Mouse (Mus musculus) C2C12 (cell line): ENCODE results near the gene Gabpb1.

Source experiments
- CEBPB ChIP-seq: IDR thresholded peaks from one replicate; pipeline ENCODE4 v1.6.1; 2011; ENCODE audit warnings: low read depth, mild to moderate bottlenecking, control low read depth, moderate library complexity
- CTCF ChIP-seq: IDR thresholded peaks from one replicate; pipeline ENCODE4 v1.5.1; 2011; ENCODE audit not compliant: control insufficient read depth, insufficient read depth, insufficient read length
- MYOD1 ChIP-seq: IDR thresholded peaks from one replicate; pipeline ENCODE4 v1.6.1; 2011; ENCODE audit warnings: low read depth; ENCODE audit not compliant: control insufficient read depth, insufficient read length
- USF1 ChIP-seq: IDR thresholded peaks from one replicate; pipeline ENCODE4 v1.6.1; 2011; ENCODE audit warnings: low read depth, mild to moderate bottlenecking, control low read depth, moderate library complexity

DNA sequence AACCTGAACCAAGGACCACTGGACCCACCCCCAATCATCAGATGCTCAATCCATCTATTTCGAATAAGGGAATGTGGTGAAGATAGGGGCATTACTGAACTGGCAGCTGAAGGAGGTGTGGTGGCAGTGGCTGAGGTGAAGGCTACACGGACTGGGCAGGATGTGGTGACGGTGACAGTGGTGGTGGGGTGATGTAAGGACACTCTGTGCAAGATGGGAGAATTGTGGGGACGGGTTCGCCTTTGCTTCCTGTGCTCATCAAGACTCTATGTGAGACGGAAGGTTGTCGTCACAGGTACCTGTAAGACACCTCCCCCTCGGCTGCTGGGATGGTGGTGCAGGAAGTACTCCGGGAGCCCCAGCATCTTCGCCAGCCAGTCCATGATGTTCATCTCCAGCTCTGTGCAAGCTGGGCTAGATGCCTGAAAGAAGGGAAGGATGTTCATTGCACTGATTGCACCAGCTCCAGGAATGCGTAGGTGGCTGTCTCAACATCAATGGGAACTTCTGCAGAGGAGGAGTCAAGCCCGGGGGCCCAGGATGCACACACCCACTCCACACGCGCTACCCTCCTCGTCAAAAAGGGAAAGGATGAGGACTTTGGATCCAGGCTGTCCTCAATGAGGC is 70.0 kb downstream of the Gabpb1 start:
- TF ChIP-seq CTCF = no peak
- no peak for TF ChIP-seq CEBPB
- no peak for TF ChIP-seq MYOD1
- no peak for TF ChIP-seq USF1
